Mouse (Mus musculus): ENCODE data around the gene Ipcef1. TPM values are rescaled to one million over a fixed set of nuclear protein-coding genes. Genes with fewer than 3 reads are reported as not detected.
A peak's percentile ranks its signal among the peaks of the same experiment; 100 is the strongest.

Ipcef1 gene
- polyA plus RNA-seq, 1 experiment from 2014 or later = 0.23 TPM

DNA sequence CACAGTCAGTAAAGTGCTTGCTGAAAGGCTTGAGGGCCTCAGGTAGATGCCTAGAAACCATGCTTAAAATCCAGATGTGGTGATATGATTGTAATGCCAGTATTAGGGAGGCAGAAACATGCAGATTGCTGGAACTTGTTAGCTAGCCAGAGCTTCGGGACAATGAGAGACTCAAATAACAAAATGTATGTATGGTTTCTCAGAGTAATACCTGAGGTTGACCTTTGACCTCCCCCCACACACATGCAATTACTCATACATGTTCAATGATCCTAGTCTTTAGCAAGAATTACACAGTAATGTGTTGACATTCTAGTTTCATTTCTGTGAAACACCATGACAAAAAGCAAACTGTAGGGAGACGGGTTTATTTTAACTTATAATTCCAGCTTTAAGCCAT lies 68.8 kb downstream of the Ipcef1 start:
- Histone ChIP-seq H3K4me1 (replicated peaks) (no peaks in the 10 kb centered on the region), H3K9ac (no peak overlapping the region), H3K27ac (no peak overlapping the region), H3K4me2 (replicated peaks) (no peak overlapping the region), H3K36me3 (no peaks in the 10 kb centered on the region), H3K4me3 (replicated peaks) (no peak overlapping the region), H3K9me3 (no peaks in the 10 kb centered on the region), H3K27me3 (replicated peaks) (no peaks in the 10 kb centered on the region)
- WGBS = 89% methylated on average over 2 of the region's 2 CpGs
- ATAC-seq = no peak

DNA sequence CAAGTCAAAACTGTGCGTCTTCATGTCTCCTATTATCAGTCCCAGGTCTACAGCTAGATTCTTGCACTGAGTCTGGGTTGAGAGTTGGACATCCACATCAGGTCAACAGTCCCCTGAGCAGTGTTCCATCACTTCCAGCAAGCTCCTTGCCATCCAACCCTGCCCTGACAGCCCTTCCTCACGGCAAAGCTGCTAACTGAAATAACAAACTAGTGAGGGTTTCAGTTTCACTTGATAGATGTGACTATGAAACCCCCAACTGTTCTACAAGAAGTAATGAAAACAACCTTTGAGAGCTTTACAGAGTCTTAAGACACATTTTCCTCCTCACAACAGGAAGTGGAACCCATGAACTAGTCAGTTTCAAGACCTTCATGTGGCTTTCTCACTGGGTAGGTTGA lies 69.5 kb downstream of the Ipcef1 start:
- no peak overlapping the region for H3K4me2 ChIP-seq (replicated peaks)
- H3K9ac ChIP-seq = no peak overlapping the region
- H3K4me1 ChIP-seq (replicated peaks) = no peaks in the 10 kb centered on the region
- H3K27ac ChIP-seq = no peak overlapping the region
- no peaks in the 10 kb centered on the region for H3K36me3 ChIP-seq
- no peaks in the 10 kb centered on the region for H3K27me3 ChIP-seq (replicated peaks)
- no peaks in the 10 kb centered on the region for H3K9me3 ChIP-seq
- WGBS = 75% methylated on average over 2 of the region's 2 CpGs
- no peak overlapping the region for H3K4me3 ChIP-seq (replicated peaks)
- ATAC-seq = no peak

DNA sequence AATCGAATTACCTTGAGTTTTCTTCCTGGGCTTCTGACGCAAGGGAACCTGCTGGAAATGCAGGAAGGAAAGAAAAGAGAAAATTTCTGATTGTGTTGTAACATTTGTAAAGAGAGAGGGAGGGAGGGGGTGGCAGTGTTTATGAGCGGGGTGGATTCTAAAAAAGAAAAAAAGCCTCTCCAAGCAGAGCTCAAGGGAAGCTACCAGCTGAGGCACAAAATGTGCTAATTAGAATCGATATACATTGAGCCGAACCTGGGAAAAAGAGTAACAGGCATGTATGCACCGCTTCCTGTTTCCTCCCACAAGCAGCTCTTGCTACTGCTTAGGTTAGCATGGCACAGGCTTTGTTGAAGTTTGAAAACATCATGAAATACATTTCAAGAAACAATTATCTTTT lies 72.0 kb downstream of the Ipcef1 start:
- Histone ChIP-seq H3K4me3 (replicated peaks) (no peak overlapping the region), H3K4me1 (replicated peaks) (no peaks in the 10 kb centered on the region), H3K4me2 (replicated peaks) (peak overlapping the region; percentile 10; the same call in 1 of the 2 replicates), H3K9me3 (no peaks in the 10 kb centered on the region), H3K27ac (no peak overlapping the region), H3K36me3 (no peaks in the 10 kb centered on the region), H3K9ac (no peak overlapping the region), H3K27me3 (replicated peaks) (no peaks in the 10 kb centered on the region)
- 28% methylated on average over 6 of the region's 6 CpGs for WGBS
- ATAC-seq = no peak

DNA sequence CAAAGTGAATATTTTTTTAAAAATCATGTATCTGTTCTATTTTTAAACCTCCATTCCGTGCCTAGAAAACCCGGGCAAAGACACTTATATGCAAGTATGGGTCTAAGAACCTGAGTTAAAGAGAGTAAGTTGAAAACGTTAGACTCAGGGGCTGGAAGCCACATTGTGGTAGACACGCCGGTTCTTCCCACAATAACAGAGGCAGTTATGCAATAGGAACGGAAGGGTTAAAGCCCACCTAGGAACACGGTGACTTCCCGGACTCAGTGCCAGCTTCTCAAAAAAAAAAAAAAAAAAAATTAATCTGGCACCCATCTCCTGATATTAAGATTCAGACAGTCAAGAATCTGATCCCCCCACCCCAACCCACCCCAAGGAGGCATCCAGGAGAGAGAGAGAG lies 72.5 kb downstream of the Ipcef1 start:
- H3K4me1 ChIP-seq (replicated peaks) = no peaks in the 10 kb centered on the region
- WGBS = 51% methylated on average over 8 of the region's 8 CpGs
- no peak overlapping the region for H3K4me3 ChIP-seq (replicated peaks)
- H3K9me3 ChIP-seq = no peaks in the 10 kb centered on the region
- H3K4me2 ChIP-seq (replicated peaks) = peak overlapping the region; percentile 10; the same call in 1 of the 2 replicates
- no peak overlapping the region for H3K9ac ChIP-seq
- H3K27ac ChIP-seq = no peak overlapping the region
- H3K36me3 ChIP-seq = no peaks in the 10 kb centered on the region
- H3K27me3 ChIP-seq (replicated peaks) = no peaks in the 10 kb centered on the region
- no peak for ATAC-seq

DNA sequence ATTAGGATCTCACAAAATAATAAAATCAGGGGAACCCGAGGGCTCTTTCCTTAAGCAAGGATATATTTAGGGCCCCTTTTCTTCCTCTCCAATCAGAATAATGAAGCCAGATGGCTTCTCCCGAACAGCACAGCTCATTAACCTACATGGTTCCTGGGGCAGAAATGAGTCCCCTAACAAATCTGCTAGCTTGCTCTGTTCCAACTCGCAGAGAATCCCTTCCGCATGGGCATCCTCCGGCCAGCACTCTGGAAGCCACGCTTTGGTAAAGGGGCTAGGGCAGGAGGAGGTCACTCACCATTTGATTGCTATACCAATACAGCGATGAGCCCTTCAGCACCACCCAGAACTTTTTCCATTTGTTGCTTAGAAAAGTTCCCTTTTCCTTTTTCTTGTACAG lies 73.1 kb downstream of the Ipcef1 start:
- H3K9me3 ChIP-seq = no peaks in the 10 kb centered on the region
- no peaks in the 10 kb centered on the region for H3K4me1 ChIP-seq (replicated peaks)
- no peak for ATAC-seq
- no peak overlapping the region for H3K4me3 ChIP-seq (replicated peaks)
- H3K27me3 ChIP-seq (replicated peaks) = no peaks in the 10 kb centered on the region
- no peaks in the 10 kb centered on the region for H3K36me3 ChIP-seq
- WGBS = 82% methylated on average over 7 of the region's 7 CpGs
- no peak overlapping the region for H3K4me2 ChIP-seq (replicated peaks)
- no peak overlapping the region for H3K27ac ChIP-seq
- H3K9ac ChIP-seq = no peak overlapping the region

DNA sequence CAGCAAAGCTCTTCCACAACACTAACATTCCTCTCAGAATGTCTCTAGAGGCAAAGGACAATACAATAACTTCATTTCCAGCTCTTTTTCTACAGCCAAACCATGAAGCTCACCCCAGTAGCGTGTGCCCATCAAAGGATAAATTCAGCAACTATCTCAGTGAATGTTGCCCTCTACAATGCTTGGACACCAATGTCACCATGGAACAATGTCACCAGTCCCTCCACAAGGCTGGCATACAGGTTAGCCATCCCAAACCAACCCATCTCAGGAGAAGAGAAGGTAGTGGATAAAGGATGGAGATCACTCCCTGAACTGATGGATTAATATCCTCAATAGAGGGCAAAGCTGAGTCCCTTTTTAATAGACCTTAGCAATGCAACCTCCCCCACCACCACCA lies 73.5 kb downstream of the Ipcef1 start:
- Histone ChIP-seq H3K27me3 (replicated peaks) (no peaks in the 10 kb centered on the region), H3K4me3 (replicated peaks) (no peak overlapping the region), H3K4me2 (replicated peaks) (no peak overlapping the region), H3K36me3 (no peaks in the 10 kb centered on the region), H3K9ac (no peak overlapping the region), H3K27ac (no peak overlapping the region), H3K9me3 (no peaks in the 10 kb centered on the region), H3K4me1 (replicated peaks) (no peaks in the 10 kb centered on the region)
- no peak for ATAC-seq
- WGBS = 88% methylated on average over 1 of the region's 1 CpGs

DNA sequence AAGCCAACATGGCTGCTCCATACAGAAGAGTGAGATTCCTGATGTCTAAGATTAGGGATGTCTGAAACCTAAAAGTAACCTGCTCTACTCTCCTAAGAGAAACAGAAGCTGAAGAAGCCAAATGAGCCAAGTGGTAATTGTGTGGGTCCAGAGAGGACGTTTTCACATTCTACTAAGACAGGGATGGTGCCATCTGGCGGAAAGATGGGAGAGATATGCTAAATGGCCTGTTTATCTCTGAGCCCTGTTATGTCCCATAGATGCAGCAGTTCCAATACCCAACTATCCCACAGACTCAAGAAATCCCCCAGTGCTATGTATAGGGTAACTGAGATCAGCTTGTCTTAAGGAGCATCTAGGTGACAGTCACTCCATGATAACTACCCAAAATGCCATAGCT lies 74.4 kb downstream of the Ipcef1 start:
- Histone ChIP-seq H3K4me3 (replicated peaks) (no peak overlapping the region), H3K4me1 (replicated peaks) (no peaks in the 10 kb centered on the region), H3K27me3 (replicated peaks) (no peaks in the 10 kb centered on the region), H3K9ac (no peak overlapping the region), H3K9me3 (no peaks in the 10 kb centered on the region), H3K4me2 (replicated peaks) (no peak overlapping the region), H3K27ac (no peak overlapping the region), H3K36me3 (no peaks in the 10 kb centered on the region)
- no peak for ATAC-seq
- WGBS = 70% methylated on average over 2 of the region's 2 CpGs

DNA sequence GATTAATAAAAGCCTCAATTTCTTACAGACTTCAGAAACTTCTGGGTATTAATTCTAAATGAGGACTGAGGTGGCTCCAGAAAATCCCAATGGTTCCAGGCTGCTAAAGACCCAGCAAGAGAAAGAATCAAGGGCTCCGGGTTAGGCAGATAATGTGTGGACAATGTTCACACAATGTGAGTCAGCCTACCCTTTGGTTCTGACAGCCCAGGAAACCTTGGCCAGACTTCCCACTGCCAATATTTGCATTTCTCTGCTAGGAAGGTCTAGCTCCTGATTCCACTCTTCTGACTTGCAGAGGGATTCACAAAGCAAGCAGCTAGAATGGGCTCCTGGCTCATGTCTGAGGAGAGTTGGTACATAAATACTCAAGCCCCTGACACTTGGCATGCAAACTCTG lies 83.9 kb downstream of the Ipcef1 start:
- H3K9me3 ChIP-seq = no peaks in the 10 kb centered on the region
- no peaks in the 10 kb centered on the region for H3K27me3 ChIP-seq (replicated peaks)
- no peaks in the 10 kb centered on the region for H3K4me1 ChIP-seq (replicated peaks)
- no peaks in the 10 kb centered on the region for H3K36me3 ChIP-seq
- H3K4me3 ChIP-seq (replicated peaks) = no peak overlapping the region
- ATAC-seq = no peak
- WGBS = 31% methylated on average over 1 of the region's 1 CpGs
- H3K27ac ChIP-seq = no peak overlapping the region
- H3K9ac ChIP-seq = no peak overlapping the region
- H3K4me2 ChIP-seq (replicated peaks) = no peak overlapping the region

DNA sequence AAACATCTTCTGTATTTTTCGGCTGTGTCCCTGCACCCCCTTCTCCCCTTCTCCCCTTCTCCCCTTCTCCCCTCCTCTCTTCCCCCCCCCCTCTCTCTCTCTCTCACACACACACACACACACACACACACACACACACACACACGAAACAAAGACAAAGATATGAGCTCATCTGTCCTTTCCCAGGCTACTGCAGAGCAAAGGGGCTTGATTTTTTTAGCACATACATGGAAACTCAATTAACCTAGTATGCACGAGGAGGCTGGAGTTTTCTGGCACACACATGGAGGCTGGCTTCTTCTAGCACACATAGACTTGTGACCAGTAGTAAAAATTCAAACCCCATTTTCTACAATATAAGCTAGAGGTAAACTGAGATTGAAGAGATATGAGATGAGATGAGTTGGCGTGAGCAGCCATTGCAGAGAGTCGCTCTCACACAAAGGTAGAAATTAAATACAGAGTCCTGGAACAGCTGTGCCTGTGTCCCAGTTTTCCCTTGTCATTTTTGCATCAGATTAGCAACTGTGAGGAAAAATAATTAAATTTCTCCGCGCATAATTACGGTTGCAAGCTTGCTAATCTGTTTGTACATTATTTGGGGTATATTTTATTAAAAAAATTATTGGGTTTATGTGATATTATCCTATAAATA lies 84.6 kb downstream of the Ipcef1 start:
- WGBS = 85% methylated on average over 8 of the region's 8 CpGs
- no peaks in the 10 kb centered on the region for H3K27me3 ChIP-seq (replicated peaks)
- no peak overlapping the region for H3K27ac ChIP-seq
- no peak overlapping the region for H3K4me3 ChIP-seq (replicated peaks)
- no peak for ATAC-seq
- H3K4me2 ChIP-seq (replicated peaks) = no peak overlapping the region
- H3K36me3 ChIP-seq = no peaks in the 10 kb centered on the region
- H3K9me3 ChIP-seq = no peaks in the 10 kb centered on the region
- H3K4me1 ChIP-seq (replicated peaks) = no peaks in the 10 kb centered on the region
- no peak overlapping the region for H3K9ac ChIP-seq

DNA sequence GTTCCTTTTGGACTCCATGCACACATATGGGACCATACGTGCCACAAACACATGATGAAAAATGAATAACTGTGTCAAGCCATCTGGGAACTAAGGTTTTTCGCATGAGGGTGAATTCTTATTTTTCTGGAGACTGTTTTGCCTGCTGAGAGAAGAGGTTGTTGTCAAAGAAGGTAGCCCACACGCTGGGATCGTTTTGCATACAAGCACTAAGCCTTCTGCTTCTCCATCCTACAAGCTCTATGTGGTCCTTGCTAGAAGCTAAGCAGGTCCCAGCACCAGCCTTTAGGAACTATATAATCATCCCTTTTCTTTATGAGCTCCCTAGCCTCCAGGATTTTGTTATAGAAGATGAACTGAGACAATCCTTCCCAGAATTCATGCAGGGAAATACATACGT lies 93.5 kb downstream of the Ipcef1 start:
- Histone ChIP-seq H3K4me2 (replicated peaks) (no peak overlapping the region), H3K27ac (no peak overlapping the region), H3K36me3 (no peaks in the 10 kb centered on the region), H3K9me3 (no peaks in the 10 kb centered on the region), H3K4me3 (replicated peaks) (no peak overlapping the region), H3K27me3 (replicated peaks) (no peaks in the 10 kb centered on the region), H3K9ac (no peak overlapping the region), H3K4me1 (replicated peaks) (no peaks in the 10 kb centered on the region)
- ATAC-seq = no peak
- WGBS = 71% methylated on average over 5 of the region's 5 CpGs

DNA sequence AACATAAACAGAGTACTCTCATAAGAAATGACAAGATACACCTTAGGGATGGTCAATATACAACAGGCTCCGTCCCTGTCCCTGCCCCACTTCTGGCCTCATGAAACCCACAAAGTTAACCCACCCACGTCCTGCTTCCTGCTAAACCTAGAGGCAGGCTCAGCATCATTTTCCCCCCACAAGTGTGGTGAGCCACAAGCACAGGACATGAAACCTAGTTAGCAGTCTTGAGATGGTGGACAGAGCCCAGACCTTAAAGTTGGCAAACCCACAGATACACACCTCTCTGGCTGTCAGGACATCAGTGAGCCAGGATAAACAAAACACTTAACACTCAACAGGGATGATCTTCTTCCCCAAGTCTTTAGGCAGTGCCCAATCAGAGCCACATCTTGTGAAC lies 95.9 kb downstream of the Ipcef1 start:
- ATAC-seq = no peak
- Histone ChIP-seq H3K4me2 (replicated peaks) (no peak overlapping the region), H3K4me1 (replicated peaks) (no peaks in the 10 kb centered on the region), H3K27ac (no peak overlapping the region), H3K9me3 (no peaks in the 10 kb centered on the region), H3K27me3 (replicated peaks) (no peaks in the 10 kb centered on the region), H3K9ac (no peak overlapping the region), H3K36me3 (no peaks in the 10 kb centered on the region), H3K4me3 (replicated peaks) (no peak overlapping the region)
- 88% methylated on average over 2 of the region's 2 CpGs for WGBS

DNA sequence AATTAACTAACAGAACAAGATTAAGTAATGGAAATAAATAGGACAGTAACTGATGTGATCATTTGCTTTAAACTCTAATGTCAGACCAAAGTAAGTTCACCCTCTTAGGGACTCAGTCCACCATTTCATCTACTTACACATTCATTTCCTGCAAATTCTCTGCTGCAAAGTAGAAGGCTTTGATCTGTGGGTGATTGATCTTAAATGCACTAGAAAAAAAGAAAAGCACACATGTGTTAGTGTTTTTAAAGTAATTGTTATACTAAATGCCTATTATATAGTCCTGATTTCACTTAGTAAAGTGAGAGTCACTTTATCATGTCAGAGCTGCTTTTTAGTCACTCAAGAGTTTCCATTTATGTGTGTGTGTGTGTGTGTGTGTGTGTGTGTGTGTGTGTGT lies 97.7 kb downstream of the Ipcef1 start:
- ATAC-seq = no peak
- H3K9ac ChIP-seq = no peak overlapping the region
- H3K36me3 ChIP-seq = no peaks in the 10 kb centered on the region

DNA sequence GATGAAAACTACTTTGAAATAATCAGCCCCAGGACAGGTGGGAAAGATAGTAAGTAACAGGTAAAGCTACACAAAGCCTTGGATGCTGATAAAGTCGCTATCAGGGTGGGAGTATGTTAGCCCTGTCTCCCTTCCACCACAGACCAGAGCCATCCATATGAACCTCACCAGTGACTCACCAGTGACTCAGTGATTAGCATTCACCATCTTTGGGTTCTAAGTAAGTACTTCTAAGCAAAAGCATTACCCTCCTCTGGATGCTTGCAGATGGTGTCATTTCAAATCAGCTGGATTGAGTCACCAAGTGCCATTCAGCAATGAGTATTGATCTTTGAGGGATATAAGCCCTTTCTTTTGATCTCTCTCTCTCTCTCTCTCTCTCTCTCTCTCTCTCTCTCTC lies 99.2 kb downstream of the Ipcef1 start:
- H3K27ac ChIP-seq = no peak overlapping the region
- no peak overlapping the region for H3K9ac ChIP-seq
- no peaks in the 10 kb centered on the region for H3K36me3 ChIP-seq
- H3K9me3 ChIP-seq = no peaks in the 10 kb centered on the region
- H3K4me3 ChIP-seq (replicated peaks) = no peak overlapping the region
- ATAC-seq = no peak
- 76% methylated on average over 1 of the region's 1 CpGs for WGBS
- no peaks in the 10 kb centered on the region for H3K27me3 ChIP-seq (replicated peaks)
- no peak overlapping the region for H3K4me2 ChIP-seq (replicated peaks)
- H3K4me1 ChIP-seq (replicated peaks) = no peaks in the 10 kb centered on the region

More for the DNA sequence above, 97.7 kb downstream of the Ipcef1 start:
- no peaks in the 10 kb centered on the region for H3K9me3 ChIP-seq
- no peaks in the 10 kb centered on the region for H3K4me1 ChIP-seq (replicated peaks)
- H3K27me3 ChIP-seq (replicated peaks) = no peaks in the 10 kb centered on the region
- no peak overlapping the region for H3K4me3 ChIP-seq (replicated peaks)
- no peak overlapping the region for H3K27ac ChIP-seq
- no peak overlapping the region for H3K4me2 ChIP-seq (replicated peaks)
